Mouse (Mus musculus): Measurements from ENCODE around the gene Plxnb3. TPM values are rescaled to one million over a fixed set of nuclear protein-coding genes. Genes with fewer than 3 reads are reported as not detected.
A peak's percentile ranks its signal among the peaks of the same experiment; 100 is the strongest.

Gene Plxnb3
- total and polyA plus RNA-seq, 2 experiments from 2014 or later: 0.31 to 0.67 TPM

- Histone ChIP-seq H3K4me2 (ENCODE audit: low read depth, low read length) (peak overlapping the region; percentile 60), H3K9ac (replicated peaks; ENCODE audit: low read depth, low read length) (peak overlapping the region; percentile 78), H3K36me3 (replicated peaks; ENCODE audit: control insufficient read depth, insufficient read depth, low read length) (peaks cover 14% of the 10 kb centered on the region; the same call in 1 of the 2 replicates), H3K4me3 (ENCODE audit: low read depth, low read length) (peak overlapping the region; percentile 58), H3K27me3 (ENCODE audit: control insufficient read depth, insufficient read depth, low read length) (no peaks in the 10 kb centered on the region), H3K27ac (ENCODE audit: low read depth) (peak overlapping the region; percentile 97), H3K4me1 (ENCODE audit: control insufficient read depth, insufficient read depth) (peaks cover 10% of the 10 kb centered on the region; the same call in 1 of the 2 replicates), H3K9me3 (replicated peaks; ENCODE audit: control insufficient read depth, low read length) (no peaks in the 10 kb centered on the region)
- ATAC-seq (ENCODE audit: insufficient read depth, low read depth) (no peak), DNase-seq (ENCODE audit: low spot score) (peak; percentile 40)
- no peak for TF ChIP-seq EP300 (IDR thresholded peaks at IDR 0.05; ENCODE audit: low read depth)
- no peak for TF ChIP-seq CTCF (IDR thresholded peaks at IDR 0.05; ENCODE audit: low read depth)
Observed at GRCm38 (mm10) chrX:73785666-73786065, 28.8 kb downstream of the Plxnb3 start.

GRCm38 (mm10) chrX:73786364-73787224 lies 29.7 kb downstream of the Plxnb3 start, which contains the start of the genes Idh3g and Ssr4:
Gene Idh3g (minus strand): TSS chrX:73786897.
Gene Ssr4 (plus strand): TSS chrX:73787028.
- H3K27ac ChIP-seq (ENCODE audit: low read depth): peak within 1 kb of the TSS; percentile 97

GRCm38 (mm10) chrX:73787225-73787558 lies 30.3 kb downstream of the Plxnb3 start:
- 10% methylated on average over 18 of the region's 22 CpGs for WGBS
- ATAC-seq (ENCODE audit: insufficient read depth, low read depth) (peak; percentile 9; the same call in 1 of the 2 replicates), DNase-seq (ENCODE audit: low spot score) (no peak)
- H3K27me3 ChIP-seq (ENCODE audit: control insufficient read depth, insufficient read depth, low read length): no peaks in the 10 kb centered on the region
- TF ChIP-seq EP300 (IDR thresholded peaks at IDR 0.05; ENCODE audit: low read depth): no peak
- no peak for TF ChIP-seq CTCF (IDR thresholded peaks at IDR 0.05; ENCODE audit: low read depth)
- peaks cover 10% of the 10 kb centered on the region; the same call in 1 of the 2 replicates for H3K36me3 ChIP-seq (replicated peaks; ENCODE audit: control insufficient read depth, insufficient read depth, low read length)
- peak overlapping the region; percentile 97 for H3K27ac ChIP-seq (ENCODE audit: low read depth)
- peak overlapping the region; percentile 58 for H3K4me3 ChIP-seq (ENCODE audit: low read depth, low read length)
- H3K9ac ChIP-seq (replicated peaks; ENCODE audit: low read depth, low read length): peak overlapping the region; percentile 78
- peaks cover 10% of the 10 kb centered on the region; the same call in 1 of the 2 replicates for H3K4me1 ChIP-seq (ENCODE audit: control insufficient read depth, insufficient read depth)
- peak overlapping the region; percentile 74 for H3K4me2 ChIP-seq (ENCODE audit: low read depth, low read length)
- no peaks in the 10 kb centered on the region for H3K9me3 ChIP-seq (replicated peaks; ENCODE audit: control insufficient read depth, low read length)

More at GRCm38 (mm10) chrX:73786364-73787224, 29.7 kb downstream of the Plxnb3 start, which contains the start of the genes Idh3g and Ssr4:
- peaks cover 12% of the 10 kb centered on the region; the same call in 1 of the 2 replicates for H3K36me3 ChIP-seq (replicated peaks; ENCODE audit: control insufficient read depth, insufficient read depth, low read length)
- WGBS: 20% methylated on average over 50 of the region's 52 CpGs
- H3K9ac ChIP-seq (replicated peaks; ENCODE audit: low read depth, low read length): peak within 1 kb of the TSS; percentile 78
- no peaks in the 10 kb centered on the region for H3K9me3 ChIP-seq (replicated peaks; ENCODE audit: control insufficient read depth, low read length)
- H3K4me3 ChIP-seq (ENCODE audit: low read depth, low read length): peak within 1 kb of the TSS; percentile 58
- ATAC-seq (ENCODE audit: insufficient read depth, low read depth): peak; percentile 93
- DNase-seq (ENCODE audit: low spot score): peak; percentile 95
- TF ChIP-seq CTCF (IDR thresholded peaks at IDR 0.05; ENCODE audit: low read depth) (peak; percentile 38), EP300 (IDR thresholded peaks at IDR 0.05; ENCODE audit: low read depth) (peak; percentile 88)
- peaks cover 10% of the 10 kb centered on the region; the same call in 1 of the 2 replicates for H3K4me1 ChIP-seq (ENCODE audit: control insufficient read depth, insufficient read depth)
- H3K27me3 ChIP-seq (ENCODE audit: control insufficient read depth, insufficient read depth, low read length): no peaks in the 10 kb centered on the region
- peak within 1 kb of the TSS; percentile 74 for H3K4me2 ChIP-seq (ENCODE audit: low read depth, low read length)

GRCm38 (mm10) chrX:73788501-73788900 lies 31.6 kb downstream of the Plxnb3 start:
- no peak overlapping the region for H3K27ac ChIP-seq (ENCODE audit: low read depth)
- DNase-seq (ENCODE audit: low spot score): no peak
- no peak overlapping the region for H3K4me3 ChIP-seq (ENCODE audit: low read depth, low read length)
- no peak overlapping the region for H3K4me2 ChIP-seq (ENCODE audit: low read depth, low read length)
- peaks cover 10% of the 10 kb centered on the region; the same call in 1 of the 2 replicates for H3K4me1 ChIP-seq (ENCODE audit: control insufficient read depth, insufficient read depth)
- H3K9me3 ChIP-seq (replicated peaks; ENCODE audit: control insufficient read depth, low read length): no peaks in the 10 kb centered on the region
- WGBS: 84% methylated on average over 1 of the region's 1 CpGs
- H3K27me3 ChIP-seq (ENCODE audit: control insufficient read depth, insufficient read depth, low read length): no peaks in the 10 kb centered on the region
- no peak for ATAC-seq (ENCODE audit: insufficient read depth, low read depth)
- TF ChIP-seq EP300 (IDR thresholded peaks at IDR 0.05; ENCODE audit: low read depth) (no peak), CTCF (IDR thresholded peaks at IDR 0.05; ENCODE audit: low read depth) (no peak)
- peaks cover 9% of the 10 kb centered on the region; the same call in 1 of the 2 replicates for H3K36me3 ChIP-seq (replicated peaks; ENCODE audit: control insufficient read depth, insufficient read depth, low read length)
- no peak overlapping the region for H3K9ac ChIP-seq (replicated peaks; ENCODE audit: low read depth, low read length)

GRCm38 (mm10) chrX:73793039-73793438 lies 36.1 kb downstream of the Plxnb3 start:
- no peak for ATAC-seq (ENCODE audit: insufficient read depth, low read depth)
- H3K4me2 ChIP-seq (ENCODE audit: low read depth, low read length): no peak overlapping the region
- peaks cover 9% of the 10 kb centered on the region; the same call in 1 of the 2 replicates for H3K36me3 ChIP-seq (replicated peaks; ENCODE audit: control insufficient read depth, insufficient read depth, low read length)
- no peak overlapping the region for H3K4me3 ChIP-seq (ENCODE audit: low read depth, low read length)
- no peaks in the 10 kb centered on the region for H3K9me3 ChIP-seq (replicated peaks; ENCODE audit: control insufficient read depth, low read length)
- no peaks in the 10 kb centered on the region; the same call in 1 of the 2 replicates for H3K4me1 ChIP-seq (ENCODE audit: control insufficient read depth, insufficient read depth)
- H3K9ac ChIP-seq (replicated peaks; ENCODE audit: low read depth, low read length): no peak overlapping the region
- H3K27ac ChIP-seq (ENCODE audit: low read depth): no peak overlapping the region
- no peaks in the 10 kb centered on the region for H3K27me3 ChIP-seq (ENCODE audit: control insufficient read depth, insufficient read depth, low read length)
- TF ChIP-seq CTCF (IDR thresholded peaks at IDR 0.05; ENCODE audit: low read depth): no peak
- no peak for TF ChIP-seq EP300 (IDR thresholded peaks at IDR 0.05; ENCODE audit: low read depth)
- no peak for DNase-seq (ENCODE audit: low spot score)

All from heart, postnatal 0 days (tissue).